Mouse (Mus musculus) neural tube, postnatal 0 days (tissue): ENCODE data around the gene Ndufs3. TPM values are rescaled to one million over a fixed set of nuclear protein-coding genes. Genes with fewer than 3 reads are reported as not detected.

Experiments used
- polyA plus RNA-seq: library from polyadenylated mRNA; unstranded; fragments of >200 nt; fragmentation: Nextera tagmentation; extraction: Ambion mirVana; gene quantifications from 2 replicates; pipeline ENCODE4 v1.2.1, GENCODE M21; 2015

Gene Ndufs3
- polyA plus RNA-seq: 280 and 302 TPM in 2 replicates

GRCm38 (mm10) chr2:90904076-90904855, at the start of gene Ndufs3, which contains the start of gene Kbtbd4:
Ndufs3 (minus strand) TSS chr2:90904827.
Kbtbd4 (plus strand) TSS chr2:90904740.

GRCm38 (mm10) chr2:90940233-90941229, 35.9 kb upstream of the Ndufs3 start, which contains the start of gene Celf1:
Celf1 (plus strand) TSS chr2:90940382.

DNA sequence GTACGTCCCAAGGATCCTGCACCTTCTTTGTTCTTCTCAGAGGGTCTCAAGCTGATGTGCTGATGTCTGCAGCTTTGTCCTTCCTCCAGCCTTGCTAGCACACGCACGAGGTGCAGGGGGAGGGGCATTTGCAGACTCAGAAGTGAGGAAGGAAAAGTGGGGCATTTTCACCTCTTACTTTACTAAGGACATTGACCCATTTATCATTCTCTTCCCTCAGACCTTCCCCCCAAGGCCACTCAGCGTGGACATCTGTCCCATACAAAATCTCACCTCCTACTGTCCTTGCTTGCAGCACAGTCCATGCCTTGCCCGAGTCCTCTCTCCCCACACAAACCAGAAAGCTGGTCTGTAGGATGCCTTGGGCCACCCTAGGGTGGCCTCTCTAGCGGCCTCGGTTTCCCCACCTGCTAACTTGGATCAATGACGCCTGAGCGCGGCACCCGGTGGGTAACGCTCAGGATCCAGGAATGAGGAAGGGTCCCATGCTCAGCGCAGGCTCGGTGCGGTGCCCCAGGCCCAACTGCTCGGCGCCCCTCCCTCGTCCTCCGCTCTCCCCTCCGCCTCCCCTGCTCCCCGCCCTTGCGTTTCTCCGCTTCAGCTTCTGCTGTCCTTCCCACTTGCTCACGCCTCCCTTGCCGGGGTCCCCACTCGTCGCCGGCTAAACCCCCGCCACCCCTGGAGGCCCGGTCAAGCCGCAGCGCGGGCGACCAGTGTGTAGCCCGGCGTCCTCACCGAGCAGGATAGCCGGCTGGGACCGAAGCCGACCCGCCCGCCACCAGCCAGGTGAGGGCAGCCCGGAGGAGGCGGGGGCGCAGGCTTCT, 19.2 kb downstream of the Ndufs3 start, which contains the start of gene C1qtnf4:
Gene C1qtnf4, plus strand, starts transcription at position 643 of the 824 bp plus-strand sequence.

GRCm38 (mm10) chr2:90846955-90847680, 57.5 kb downstream of the Ndufs3 start, which contains the start of gene Mtch2:
Mtch2 (plus strand) TSS chr2:90847155.

Other genes starting within 250 kb of the Ndufs3 start
- 12.2 and 16.0 TPM in 2 replicates for gene Nup160, start 227.6 kb downstream of the Ndufs3 start, polyA plus RNA-seq
- gene Fnbp4, start 159.5 kb downstream of the Ndufs3 start, polyA plus RNA-seq: 50.8 and 62.2 TPM in 2 replicates
- gene Agbl2, start 122.1 kb downstream of the Ndufs3 start, polyA plus RNA-seq: 0.27 and 0.42 TPM in 2 replicates
- gene Mtch2, start 57.7 kb downstream of the Ndufs3 start, polyA plus RNA-seq: 208 and 216 TPM in 2 replicates
- gene C1qtnf4, start 19.0 kb downstream of the Ndufs3 start, polyA plus RNA-seq: 325 and 366 TPM in 2 replicates
- 39.9 and 40.1 TPM in 2 replicates for gene Kbtbd4, start 87 bp downstream of the Ndufs3 start, polyA plus RNA-seq
- 49.7 and 53.5 TPM in 2 replicates for gene Celf1, start 35.6 kb upstream of the Ndufs3 start, polyA plus RNA-seq
- gene Rapsn, start 130.8 kb upstream of the Ndufs3 start, polyA plus RNA-seq: 1.3 and 1.5 TPM in 2 replicates
- gene Psmc3, start 149.2 kb upstream of the Ndufs3 start, polyA plus RNA-seq: 229 and 245 TPM in 2 replicates
- gene Slc39a13, start 165.6 kb upstream of the Ndufs3 start, polyA plus RNA-seq: 28.0 and 30.3 TPM in 2 replicates
- gene Spi1, start 177.6 kb upstream of the Ndufs3 start, polyA plus RNA-seq: 7.3 and 7.9 TPM in 2 replicates
- gene Mybpc3, start 213.3 kb upstream of the Ndufs3 start, polyA plus RNA-seq: 0.09 TPM in 1 of 2 replicates, not detected in the other